ENCODE assay signal across 12 mouse cellular contexts in genomic region chr2:109884507-109884906, GRCm38 (mm10). TPM values are rescaled to one million over a fixed set of nuclear protein-coding genes. Genes with fewer than 3 reads are reported as not detected.
DNase-seq lines count a peak whose midpoint lies in the region.
"Had no signal": no experiment of that assay in that cellular context is flagged by ENCODE, and none has a peak within 500 bp of the region (broad histone marks: within the 10 kb centered on the region; RNA-seq: fewer than 3 reads in every experiment).

No protein-coding gene starts in this region.

- peak; percentile 34 for DNase-seq in gastrocnemius, postnatal 25 days
- DNase-seq in gastrocnemius, postnatal 36 days, result no peak
- DNase-seq in adipocyte (ENCODE audit: low spot score) (peak; percentile 59), liver (no peak)
- DNase-seq in cerebellum, adult 11-12 months, result peak; percentile 84
- DNase-seq in fat pad, adult 2 months (ENCODE audit: extremely low read depth, low read depth, low spot score), result peak; percentile 55
- DNase-seq in ovary, postnatal 36 days (ENCODE audit: low spot score), result no peak
- no peak for DNase-seq in lung, postnatal 25 days (ENCODE audit: low spot score)
- DNase-seq: embryo, embryonic 11 days; kidney, postnatal 36 days; lung, adult 2 months; thymus, postnatal 25 days had no signal

- intact Hi-C loops in gastrocnemius, postnatal 36 days (cut with DNase I), result no loop called here

RNA-seq across cellular contexts. Expression of gene Lin7c, which starts 6.1 kb away (rescaled TPM):
- 10 to 100 TPM; 23.3 to 24.6 TPM for total RNA-seq in gastrocnemius, postnatal 25 days (2021)
- total RNA-seq in gastrocnemius, postnatal 36 days (2021), result 10 to 100 TPM; 22.5 to 27.8 TPM

RNA-seq across cellular contexts. Expression of gene Lgr4, which starts 32.9 kb away (rescaled TPM):
- 10 to 100 TPM; 21.0 TPM for total RNA-seq in gastrocnemius, postnatal 25 days (2021)
- 10 to 100 TPM; 24.7 to 24.9 TPM for total RNA-seq in gastrocnemius, postnatal 36 days (2021)

Comparison
In these comparisons a context has a peak if more than half of its experiments do, and no peak if none do; other contexts are left out.
1. DNase-seq: peak in gastrocnemius, postnatal 25 days (single experiment), adipocyte (single experiment), cerebellum, adult 11-12 months (single experiment) and fat pad, adult 2 months (single experiment); none in gastrocnemius, postnatal 36 days (0 of 2), ovary, postnatal 36 days (single experiment), liver (single experiment) and lung, postnatal 25 days (single experiment).